Mouse (Mus musculus) kidney, postnatal 36 days (tissue): Measurements from ENCODE around the gene Ccdc28b.
A peak's percentile ranks its signal among the peaks of the same experiment; 100 is the strongest.

Experiments
- DNase-seq, 2 experiments: peaks; one replicate each; pipeline ENCODE4 v3.0.0; 2021 to 2022; ENCODE audit warnings: mixed read lengths in 2 of 2

Ccdc28b gene

GRCm38 (mm10) chr4:129623681-129624091, at the start of gene Ccdc28b:
Gene Ccdc28b, minus strand, starts transcription at chr4:129623947.
- DNase-seq: peak; percentile 62 to 64

- no peak for DNase-seq
These were observed 49.2 kb upstream of the Ccdc28b start for GRCm38 (mm10) chr4:129672878-129673449.

DNA sequence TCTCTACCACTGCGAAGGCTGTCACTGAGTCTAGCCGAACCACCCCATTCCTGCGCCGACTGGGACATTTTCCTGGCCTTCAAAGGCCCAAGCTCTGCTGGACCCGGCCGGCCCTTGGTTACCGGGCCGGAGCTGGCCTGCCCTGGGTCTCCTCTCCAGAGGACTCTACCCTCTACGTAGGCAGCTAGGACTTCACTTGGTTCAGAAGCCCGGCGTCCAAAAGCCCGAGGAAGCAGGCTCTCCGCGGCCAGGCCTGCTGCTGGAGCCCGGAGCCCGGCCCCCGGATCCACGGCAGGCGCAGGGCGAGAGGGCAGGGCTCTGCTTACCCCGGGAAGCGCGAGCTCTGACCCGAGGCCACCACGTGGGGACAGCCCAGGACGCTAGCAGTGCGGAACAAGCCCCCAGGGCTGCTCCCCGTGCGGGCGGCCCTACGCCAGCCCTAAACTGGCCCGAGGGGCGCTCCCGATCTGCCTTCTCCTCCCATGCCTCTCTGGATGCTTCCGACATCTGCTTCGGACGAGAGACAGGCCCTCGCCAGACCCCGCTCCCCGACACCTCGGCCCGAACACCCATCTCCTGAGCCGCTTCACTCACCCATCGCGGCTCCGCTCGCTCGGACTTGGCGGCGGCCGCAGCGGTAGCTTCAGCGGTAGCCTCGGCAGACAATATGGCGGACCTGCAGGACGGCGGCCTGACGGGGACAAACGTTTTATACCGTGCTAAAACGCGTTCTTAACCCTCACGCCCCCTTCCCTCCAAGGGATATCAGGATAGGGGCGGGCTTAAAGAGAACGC, 48.5 kb upstream of the Ccdc28b start, which contains the start of gene Kpna6:
TSS of gene Kpna6 (minus strand) at position 685 of the 795 bp plus-strand sequence.
- peak; percentile 93 to 95 for DNase-seq

GRCm38 (mm10) chr4:129671491-129672082, 47.8 kb upstream of the Ccdc28b start:
- peak; percentile 64 to 78 for DNase-seq

DNA sequence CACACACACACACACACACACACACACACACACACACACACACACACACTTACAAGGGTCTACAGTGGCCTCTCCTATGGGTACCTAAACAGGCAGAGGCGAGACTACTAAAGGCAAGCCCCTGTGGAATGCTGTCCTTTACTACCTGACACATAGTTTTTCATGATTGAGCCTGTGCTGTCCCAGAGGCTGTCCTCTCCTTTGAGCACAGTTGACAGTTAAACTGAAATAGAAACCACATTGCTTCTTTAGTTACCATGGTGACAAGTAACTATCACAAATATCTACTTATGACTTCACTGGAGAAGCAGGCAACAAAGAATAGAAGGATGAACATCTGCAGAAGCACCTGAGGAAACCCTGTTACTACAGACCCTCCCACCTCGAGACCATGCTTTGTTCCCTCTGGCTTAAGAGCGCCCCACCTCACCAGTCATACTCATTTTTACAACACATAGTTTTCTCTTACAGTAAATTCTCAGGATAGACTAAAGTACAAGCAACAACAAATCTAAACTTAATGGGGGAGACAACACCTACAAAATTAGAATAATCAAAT, 38.6 kb upstream of the Ccdc28b start:
- DNase-seq: no peak

- no peak for DNase-seq
These were observed 37.8 kb upstream of the Ccdc28b start for GRCm38 (mm10) chr4:129661584-129661983.

- no peak for DNase-seq
These were observed 31.0 kb upstream of the Ccdc28b start for GRCm38 (mm10) chr4:129654770-129655169.

DNA sequence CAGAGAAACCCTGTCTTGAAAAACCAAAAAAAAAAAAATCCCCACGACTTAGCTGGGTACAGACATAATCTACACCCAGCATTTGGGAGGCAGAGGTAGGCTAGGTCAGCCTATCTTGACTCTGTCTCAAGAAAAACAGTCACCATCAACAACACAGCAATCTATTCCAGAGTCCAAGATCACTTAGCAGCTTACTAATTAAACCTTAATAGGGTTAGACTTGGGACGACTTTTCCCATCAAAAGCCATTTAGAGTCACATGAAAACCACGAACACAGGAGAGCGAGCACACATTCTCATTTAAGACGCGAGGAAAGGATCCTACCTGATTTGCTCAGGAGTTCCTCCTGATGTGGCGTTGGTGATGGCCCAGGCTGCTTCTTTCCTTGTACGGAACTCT, 26.6 kb upstream of the Ccdc28b start:
- peak in 1 of 2 experiments; percentile 43 for DNase-seq

DNA sequence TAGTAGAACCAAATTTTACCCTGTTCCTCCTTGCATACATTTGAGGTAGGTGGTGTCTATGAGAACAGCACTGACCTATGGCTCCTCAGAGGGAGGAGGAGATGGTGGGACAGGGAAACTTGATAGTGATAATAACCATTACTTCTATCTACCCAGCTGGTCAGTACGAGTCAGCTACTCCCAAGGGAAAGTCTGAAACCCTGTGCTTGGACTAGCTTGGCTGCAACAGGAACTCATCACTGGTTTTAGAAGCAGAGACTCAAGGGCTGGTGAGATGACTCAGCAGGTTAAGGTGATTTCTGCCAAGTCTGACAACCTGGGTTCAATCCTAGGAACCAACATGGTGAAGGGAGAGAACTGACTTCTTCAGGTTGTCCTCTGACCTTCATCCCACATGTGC, 24.9 kb upstream of the Ccdc28b start:
- no peak for DNase-seq

- no peak for DNase-seq
These were observed 21.5 kb upstream of the Ccdc28b start for GRCm38 (mm10) chr4:129645204-129645603.

DNA sequence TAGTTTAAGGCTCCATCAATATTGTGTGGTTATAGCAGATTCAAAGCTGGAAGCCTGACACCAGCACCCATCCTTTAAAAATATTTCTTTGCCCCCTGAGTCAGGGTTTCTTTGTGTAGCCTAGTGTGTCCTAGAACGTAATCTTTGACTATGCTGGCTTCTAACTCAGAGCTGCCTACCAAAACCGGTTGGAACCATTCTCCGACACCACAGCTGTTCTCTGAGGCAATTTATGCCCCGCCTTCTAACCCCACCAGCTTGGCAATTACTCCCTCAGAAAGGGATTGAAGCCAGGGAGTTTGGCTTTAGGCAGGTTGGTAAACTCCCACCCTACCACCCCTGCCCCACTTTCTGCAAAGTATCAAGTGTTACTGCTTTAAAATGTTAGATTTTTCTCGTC, 18.0 kb upstream of the Ccdc28b start:
- DNase-seq: peak in 1 of 2 experiments; percentile 24

GRCm38 (mm10) chr4:129640638-129641467, 17.1 kb upstream of the Ccdc28b start, which contains the start of gene Txlna:
Gene Txlna, minus strand, starts transcription at chr4:129641065.
- peak; percentile 98 for DNase-seq

- peak; percentile 37 to 56 for DNase-seq
These were observed 16.4 kb upstream of the Ccdc28b start for GRCm38 (mm10) chr4:129640101-129640637.

GRCm38 (mm10) chr4:129639221-129639620, 15.5 kb upstream of the Ccdc28b start:
- DNase-seq: no peak

GRCm38 (mm10) chr4:129633852-129634251, 10.1 kb upstream of the Ccdc28b start:
- DNase-seq: no peak

DNA sequence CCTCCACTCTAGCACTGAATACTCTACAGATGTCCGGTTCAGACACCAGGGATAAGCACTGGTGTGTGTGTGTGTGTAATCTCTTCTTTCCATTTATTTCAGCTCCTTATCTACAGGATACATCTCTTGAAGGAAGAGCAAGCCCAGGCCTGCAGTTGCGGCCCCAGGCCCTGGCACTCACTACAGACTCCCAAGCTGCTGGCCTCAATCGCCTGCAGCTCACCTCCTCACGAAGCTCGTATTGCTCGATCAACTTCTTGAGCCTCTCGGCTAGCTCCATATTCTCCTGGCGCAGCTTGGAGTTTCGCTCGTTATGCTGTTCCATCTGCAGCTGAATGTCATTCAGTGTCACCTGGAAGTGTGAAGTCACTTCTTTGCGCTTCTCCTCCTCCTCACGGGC, 8.1 kb upstream of the Ccdc28b start:
- DNase-seq: no peak

GRCm38 (mm10) chr4:129630944-129631343, 7.2 kb upstream of the Ccdc28b start:
- DNase-seq: peak; percentile 58 to 78

GRCm38 (mm10) chr4:129626035-129626434, 2.3 kb upstream of the Ccdc28b start:
- no peak for DNase-seq

- no peak for DNase-seq
These were observed 1.7 kb upstream of the Ccdc28b start for GRCm38 (mm10) chr4:129625496-129625895.

GRCm38 (mm10) chr4:129625029-129625370, 1.3 kb upstream of the Ccdc28b start:
- peak; percentile 39 to 68 for DNase-seq

- DNase-seq: peak; percentile 86 to 93
These were observed 708 bp upstream of the Ccdc28b start for GRCm38 (mm10) chr4:129624281-129625028.
